Mouse (Mus musculus) kidney, adult 2 months (tissue): ENCODE results near the gene Efr3b. TPM values are rescaled to one million over a fixed set of nuclear protein-coding genes. Genes with fewer than 3 reads are reported as not detected.

Experiments used
- DNase-seq: peaks from one replicate; pipeline ENCODE4 v3.0.0; 2021
- H3K27ac ChIP-seq: fragments of 200-500 bp; 2 replicates; pipeline ENCODE4 v1.5.1; 2012; ENCODE audit warnings: low read depth, low read length, control low read depth, inconsistent platforms; ENCODE audit not compliant: insufficient read depth
- H3K27me3 ChIP-seq: fragments of 200-500 bp; replicated peaks from 2 replicates; pipeline ENCODE4 v1.6.1; 2012; ENCODE audit warnings: mild to moderate bottlenecking, moderate library complexity, low read length, inconsistent platforms; ENCODE audit not compliant: control insufficient read depth, insufficient read depth
- H3K36me3 ChIP-seq: fragments of 200-500 bp; 2 replicates; pipeline ENCODE4 v1.6.1; 2012; ENCODE audit warnings: mild to moderate bottlenecking, moderate library complexity, low read length, inconsistent platforms; ENCODE audit not compliant: control insufficient read depth, insufficient read depth
- H3K4me1 ChIP-seq: fragments of 200-500 bp; 2 replicates; pipeline ENCODE4 v1.6.1; 2011; ENCODE audit warnings: low read length; ENCODE audit not compliant: control insufficient read depth, insufficient read depth
- H3K4me3 ChIP-seq: fragments of 200-500 bp; 2 replicates; pipeline ENCODE4 v1.5.1; 2011; ENCODE audit warnings: mild to moderate bottlenecking, low read depth, low read length, control low read depth; ENCODE audit not compliant: insufficient read depth
- CTCF ChIP-seq: fragments of 200-500 bp; conservative IDR thresholded peaks from 2 replicates; pipeline ENCODE4 v1.5.1; 2011; ENCODE audit warnings: low read depth, mild to moderate bottlenecking, control low read depth, low read length, moderate library complexity, mixed read lengths; ENCODE audit not compliant: insufficient read depth, insufficient read length
- POLR2A ChIP-seq: fragments of 200-500 bp; IDR thresholded peaks from one replicate; pipeline ENCODE4 v1.6.1; 2011; ENCODE audit warnings: low read depth, low read length, control low read depth
- WGBS: fragments of 180-500 bp; shearing (Covaris S2); methylation state at CpG from one replicate; pipeline ENCODE4 v1.1.7; 2018; 5-methylcytosine and 5-hydroxymethylcytosine counted together
- polyA plus RNA-seq: library from polyadenylated mRNA; depleted of rRNA; stranded (reverse); fragments of >200 nt; gene quantifications from 2 replicates; pipeline ENCODE4 v1.2.3, GENCODE M21; 2012

Gene Efr3b
- polyA plus RNA-seq, 1 experiment = 2.1 TPM

DNA sequence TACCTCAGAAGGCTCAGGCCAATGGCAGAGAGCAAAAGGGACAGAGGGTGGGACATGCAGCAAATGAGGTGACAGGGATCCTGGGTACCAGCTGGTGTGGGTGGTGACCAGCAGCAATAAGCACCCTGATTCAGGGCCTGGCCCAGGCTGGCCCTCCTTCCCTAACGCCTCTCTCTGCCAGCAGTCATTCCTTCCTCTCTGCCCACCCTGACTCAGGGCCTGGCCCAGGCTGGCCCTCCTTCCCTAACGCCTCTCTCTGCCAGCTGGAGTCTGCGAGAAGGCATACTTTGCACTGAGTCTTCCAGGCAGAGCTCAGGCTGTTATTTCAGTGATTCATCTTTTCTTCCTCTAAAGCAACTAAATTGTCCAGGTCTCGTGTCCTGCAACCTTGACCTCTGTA lies 31.5 kb downstream of the Efr3b start:
- WGBS = 62% methylated on average over 4 of the region's 4 CpGs
- Histone ChIP-seq H3K27me3 (no peaks in the 10 kb centered on the region), H3K36me3 (no peaks in the 10 kb centered on the region), H3K4me3 (no peak overlapping the region), H3K27ac (peak overlapping the region; percentile 53), H3K4me1 (no peaks in the 10 kb centered on the region)
- no peak for DNase-seq
- TF ChIP-seq POLR2A = no peak
- TF ChIP-seq CTCF = no peak

DNA sequence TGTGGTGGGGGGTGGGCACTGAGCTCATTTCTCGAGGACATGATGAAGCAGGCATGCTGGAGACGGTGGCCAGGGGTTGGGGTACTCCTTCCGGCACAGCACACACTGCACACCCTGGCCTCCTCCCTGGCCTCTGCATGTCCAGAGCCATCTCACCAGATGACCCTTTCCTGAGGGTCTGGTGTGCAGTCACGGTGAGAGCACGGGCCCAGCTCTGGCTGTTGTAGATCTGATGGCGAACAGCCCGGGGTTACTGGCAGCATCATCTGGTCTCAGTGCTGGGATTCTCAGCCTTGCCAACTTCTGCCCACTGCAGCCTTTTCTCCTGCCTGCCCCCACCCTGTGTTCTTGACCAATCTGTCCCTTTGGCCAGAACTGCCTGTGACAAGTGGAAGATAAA lies 32.6 kb downstream of the Efr3b start:
- Histone ChIP-seq H3K4me3 (no peak overlapping the region), H3K27me3 (no peaks in the 10 kb centered on the region), H3K4me1 (no peaks in the 10 kb centered on the region), H3K36me3 (no peaks in the 10 kb centered on the region), H3K27ac (no peak overlapping the region)
- TF ChIP-seq CTCF (no peak), POLR2A (no peak)
- no peak for DNase-seq
- 80% methylated on average over 7 of the region's 7 CpGs for WGBS

DNA sequence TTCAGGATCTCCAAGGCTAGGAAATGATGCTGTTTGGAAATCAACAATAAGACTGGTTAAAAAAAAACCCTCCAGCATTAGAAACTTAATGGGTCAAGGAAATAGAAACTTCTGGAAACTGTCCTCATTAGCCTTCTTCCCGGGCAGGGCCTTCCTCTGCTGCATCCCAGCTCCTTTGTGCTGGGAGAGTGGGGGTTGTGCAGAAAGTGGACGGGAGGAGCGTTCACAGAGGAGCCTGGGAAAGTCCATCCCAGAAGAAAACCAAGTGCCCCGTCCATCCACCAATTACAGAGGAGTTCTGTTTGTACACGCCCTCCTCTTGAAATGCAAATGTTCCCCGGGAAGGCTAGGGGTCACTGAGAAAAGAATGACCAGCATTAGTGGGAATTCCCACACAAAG lies 34.1 kb downstream of the Efr3b start:
- TF ChIP-seq CTCF (no peak), POLR2A (no peak)
- no peak overlapping the region for H3K4me3 ChIP-seq
- no peaks in the 10 kb centered on the region for H3K36me3 ChIP-seq
- no peaks in the 10 kb centered on the region for H3K27me3 ChIP-seq
- H3K27ac ChIP-seq = peak overlapping the region; percentile 17; the same call in 1 of the 2 replicates
- no peaks in the 10 kb centered on the region for H3K4me1 ChIP-seq
- peak; percentile 47 for DNase-seq
- 25% methylated on average over 6 of the region's 6 CpGs for WGBS

DNA sequence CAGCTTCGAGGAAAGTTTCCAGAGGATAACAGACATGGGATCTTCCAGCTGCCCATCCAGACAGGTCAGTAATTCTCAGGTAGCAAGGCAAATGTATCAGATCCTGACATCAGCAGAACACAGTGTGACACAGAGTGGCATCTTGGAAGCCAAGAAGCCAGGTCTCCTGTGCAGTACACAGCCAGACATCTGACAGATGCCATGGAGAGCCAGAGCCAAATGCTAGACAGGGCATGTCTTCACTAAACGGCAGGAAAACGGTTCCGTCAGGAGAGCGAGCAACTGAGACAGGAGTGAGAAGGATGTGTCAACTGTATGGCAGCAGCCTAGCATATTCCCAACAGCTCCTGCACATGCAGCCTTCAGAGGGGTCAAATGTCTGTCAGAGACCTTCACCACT lies 38.3 kb downstream of the Efr3b start:
- Histone ChIP-seq H3K36me3 (no peaks in the 10 kb centered on the region), H3K27ac (no peak overlapping the region), H3K4me1 (no peaks in the 10 kb centered on the region), H3K4me3 (no peak overlapping the region), H3K27me3 (no peaks in the 10 kb centered on the region)
- TF ChIP-seq CTCF (no peak), POLR2A (no peak)
- no peak for DNase-seq
- 93% methylated on average over 5 of the region's 5 CpGs for WGBS

DNA sequence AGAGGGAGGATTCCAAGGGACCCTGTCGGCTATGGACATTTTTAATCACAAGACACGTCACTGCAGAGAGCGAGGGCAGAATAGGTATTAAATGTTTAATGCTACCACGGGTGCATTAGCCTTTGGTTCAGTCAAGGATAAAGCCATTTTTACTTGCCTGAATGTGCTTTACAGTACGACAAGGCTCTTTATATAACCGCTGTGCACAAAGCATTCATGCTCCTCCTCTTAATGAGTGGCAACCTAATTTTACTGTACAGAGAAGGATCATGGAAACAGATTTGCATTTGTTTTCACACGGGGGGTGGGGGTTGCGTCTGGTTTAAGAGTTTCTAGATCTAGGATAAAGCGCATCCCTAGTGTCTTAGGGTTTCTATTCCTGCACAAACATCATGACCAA lies 42.0 kb downstream of the Efr3b start:
- Histone ChIP-seq H3K4me1 (no peaks in the 10 kb centered on the region), H3K4me3 (no peak overlapping the region), H3K36me3 (no peaks in the 10 kb centered on the region), H3K27ac (no peak overlapping the region), H3K27me3 (no peaks in the 10 kb centered on the region)
- DNase-seq = no peak
- 77% methylated on average over 9 of the region's 9 CpGs for WGBS
- TF ChIP-seq POLR2A (no peak), CTCF (no peak)

DNA sequence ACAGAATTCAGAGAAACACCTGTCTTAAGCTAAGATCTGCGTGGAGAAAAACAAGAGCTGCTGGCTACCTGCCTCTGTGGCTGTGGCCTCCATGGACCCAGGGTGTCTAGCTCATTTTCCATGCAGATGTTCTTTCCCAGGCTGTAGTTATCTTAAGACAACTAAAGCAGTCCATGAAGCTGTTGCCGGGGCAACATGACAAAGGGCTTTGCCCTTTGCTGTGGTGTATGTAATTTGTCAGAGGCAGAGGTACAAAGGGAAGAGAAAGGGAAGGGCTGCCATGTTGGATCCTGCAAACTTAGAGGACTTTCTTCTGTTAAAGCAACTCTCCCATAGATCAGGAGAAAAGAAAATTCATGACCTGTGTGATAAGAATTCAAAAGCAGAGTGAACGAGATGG lies 47.7 kb downstream of the Efr3b start:
- Histone ChIP-seq H3K27me3 (no peaks in the 10 kb centered on the region), H3K27ac (no peak overlapping the region), H3K4me1 (no peaks in the 10 kb centered on the region), H3K4me3 (no peak overlapping the region), H3K36me3 (no peaks in the 10 kb centered on the region)
- no peak for DNase-seq
- 81% methylated on average over 3 of the region's 3 CpGs for WGBS
- TF ChIP-seq CTCF (no peak), POLR2A (no peak)

DNA sequence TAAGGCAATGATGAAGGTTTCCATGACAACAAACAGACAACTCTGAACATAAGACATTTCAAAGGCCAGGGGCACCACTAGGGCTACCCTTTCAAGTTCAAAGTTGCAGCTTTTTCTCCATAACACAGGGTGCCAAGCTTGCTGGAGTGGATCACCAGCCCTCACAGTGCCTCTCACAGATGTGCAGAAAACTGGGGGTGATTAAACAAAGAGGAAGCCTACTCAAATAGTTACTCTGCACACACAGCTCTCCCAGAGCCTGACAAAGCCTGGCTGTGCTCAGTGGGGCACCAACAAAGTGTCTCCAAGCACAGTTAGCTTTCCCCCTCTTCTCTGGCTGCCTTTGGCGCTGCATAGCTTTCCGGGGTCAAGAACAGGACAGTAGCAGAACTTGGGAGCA lies 48.8 kb downstream of the Efr3b start:
- DNase-seq = no peak
- Histone ChIP-seq H3K36me3 (no peaks in the 10 kb centered on the region), H3K27me3 (no peaks in the 10 kb centered on the region), H3K4me1 (no peaks in the 10 kb centered on the region), H3K27ac (no peak overlapping the region), H3K4me3 (no peak overlapping the region)
- TF ChIP-seq CTCF (no peak), POLR2A (no peak)
- 51% methylated on average over 2 of the region's 2 CpGs for WGBS

DNA sequence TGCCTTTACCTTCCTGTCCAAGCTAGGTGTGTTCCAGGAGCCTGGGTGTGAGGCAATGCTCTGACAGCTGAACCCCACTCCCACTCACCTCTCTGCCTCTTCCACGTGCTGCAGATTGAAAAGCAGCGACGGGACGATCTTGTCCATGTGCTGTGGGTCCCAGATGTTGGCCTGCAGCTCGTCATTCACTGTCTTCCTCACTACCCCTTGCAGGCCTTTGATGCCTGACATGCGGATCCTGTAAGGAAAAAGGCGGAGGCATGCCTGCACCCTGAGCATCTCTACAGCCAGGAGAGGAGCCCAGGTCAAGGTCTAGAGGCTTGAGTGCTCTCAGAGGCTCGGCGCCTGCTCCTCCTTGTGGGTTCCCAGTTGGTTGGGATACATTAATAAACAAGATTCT lies 54.3 kb downstream of the Efr3b start:
- TF ChIP-seq CTCF = no peak
- no peak for TF ChIP-seq POLR2A
- Histone ChIP-seq H3K36me3 (no peaks in the 10 kb centered on the region), H3K27ac (no peak overlapping the region), H3K4me1 (no peaks in the 10 kb centered on the region), H3K4me3 (no peak overlapping the region), H3K27me3 (no peaks in the 10 kb centered on the region)
- no peak for DNase-seq
- 77% methylated on average over 9 of the region's 9 CpGs for WGBS
